Mouse (Mus musculus): Measurements from ENCODE around the gene Mob2. TPM values are rescaled to one million over a fixed set of nuclear protein-coding genes. Genes with fewer than 3 reads are reported as not detected.
A peak's percentile ranks its signal among the peaks of the same experiment; 100 is the strongest.

Mob2 gene
- polyA plus RNA-seq, 1 experiment, result 19.0 TPM

GRCm38 (mm10) chr7:142077138-142077537 lies 16.3 kb upstream of the Mob2 start:
- TF ChIP-seq EP300 (IDR thresholded peaks at IDR 0.05; ENCODE audit: insufficient read depth, low read depth, low read length) (no peak), POLR2A (IDR thresholded peaks at IDR 0.05; ENCODE audit: insufficient read depth, low read length) (no peak), CTCF (IDR thresholded peaks at IDR 0.05; ENCODE audit: low read depth, low read length) (no peak)
- Histone ChIP-seq H3K27me3 (ENCODE audit: control insufficient read depth, insufficient read depth, low read length, poor library complexity, severe bottlenecking) (0 out of 2 replicates have a peak, but pooled peaks cover 1% of the 10 kb centered on the region), H3K27ac (ENCODE audit: insufficient read depth, low read length) (no peak overlapping the region), H3K4me3 (ENCODE audit: low read depth, low read length) (no peak overlapping the region), H3K9ac (ENCODE audit: low read depth, poor library complexity, severe bottlenecking) (no peak overlapping the region), H3K9me3 (replicated peaks; ENCODE audit: control insufficient read depth, insufficient read depth, low read length, poor library complexity, severe bottlenecking) (no peaks in the 10 kb centered on the region), H3K36me3 (ENCODE audit: control insufficient read depth, insufficient read depth, low read length, poor library complexity, severe bottlenecking) (no peaks in the 10 kb centered on the region), H3K4me1 (ENCODE audit: control insufficient read depth, insufficient read depth, low read length) (no peaks in the 10 kb centered on the region)

DNA sequence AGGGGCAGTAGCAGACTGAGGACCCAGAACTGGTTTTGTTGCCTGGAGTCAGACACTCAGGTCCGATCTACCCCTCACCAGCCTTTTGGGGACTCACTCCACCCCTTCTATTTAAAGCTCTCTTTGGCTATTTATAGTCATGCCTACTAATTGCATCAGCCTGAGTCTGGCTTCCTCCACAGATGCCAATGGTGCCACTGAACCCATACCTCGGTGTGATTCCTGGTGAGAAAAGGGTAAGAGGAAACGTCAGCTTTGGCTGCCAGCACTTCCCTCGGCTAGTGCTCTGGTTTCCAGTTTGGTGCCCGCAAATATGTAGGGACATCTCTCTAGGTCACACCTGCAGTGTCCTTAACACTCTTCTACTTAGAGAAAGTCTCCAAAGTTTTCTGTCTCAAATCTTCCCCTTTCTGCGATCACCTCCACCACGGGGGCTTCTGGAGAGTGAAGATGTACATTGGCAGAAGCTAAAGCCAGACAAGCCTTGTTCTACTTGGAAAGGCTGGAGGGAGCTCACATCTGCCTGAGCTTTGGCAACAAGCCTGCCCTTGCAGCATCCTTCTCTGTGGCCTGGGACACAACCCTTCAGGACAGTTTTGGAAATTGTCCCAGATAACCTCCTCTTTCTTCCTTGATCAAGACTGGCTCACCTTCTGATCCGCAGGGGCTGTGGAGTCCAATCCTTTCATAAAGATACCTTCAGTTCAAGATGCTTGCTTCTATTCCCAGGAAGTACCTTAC lies 13.5 kb upstream of the Mob2 start:
- peaks cover 2% of the 10 kb centered on the region for H3K4me1 ChIP-seq (ENCODE audit: control insufficient read depth, insufficient read depth, low read length)
- no peaks in the 10 kb centered on the region for H3K9me3 ChIP-seq (replicated peaks; ENCODE audit: control insufficient read depth, insufficient read depth, low read length, poor library complexity, severe bottlenecking)
- no peak overlapping the region for H3K4me3 ChIP-seq (ENCODE audit: low read depth, low read length)
- no peaks in the 10 kb centered on the region for H3K27me3 ChIP-seq (ENCODE audit: control insufficient read depth, insufficient read depth, low read length, poor library complexity, severe bottlenecking)
- no peak overlapping the region for H3K27ac ChIP-seq (ENCODE audit: insufficient read depth, low read length)
- TF ChIP-seq POLR2A (IDR thresholded peaks at IDR 0.05; ENCODE audit: insufficient read depth, low read length) (no peak), CTCF (IDR thresholded peaks at IDR 0.05; ENCODE audit: low read depth, low read length) (no peak), EP300 (IDR thresholded peaks at IDR 0.05; ENCODE audit: insufficient read depth, low read depth, low read length) (no peak)
- H3K36me3 ChIP-seq (ENCODE audit: control insufficient read depth, insufficient read depth, low read length, poor library complexity, severe bottlenecking), result no peaks in the 10 kb centered on the region
- H3K9ac ChIP-seq (ENCODE audit: low read depth, poor library complexity, severe bottlenecking), result no peak overlapping the region

GRCm38 (mm10) chr7:142071717-142072116 lies 10.9 kb upstream of the Mob2 start:
- Histone ChIP-seq H3K9me3 (replicated peaks; ENCODE audit: control insufficient read depth, insufficient read depth, low read length, poor library complexity, severe bottlenecking) (no peaks in the 10 kb centered on the region), H3K4me3 (ENCODE audit: low read depth, low read length) (no peak overlapping the region), H3K36me3 (ENCODE audit: control insufficient read depth, insufficient read depth, low read length, poor library complexity, severe bottlenecking) (no peaks in the 10 kb centered on the region), H3K9ac (ENCODE audit: low read depth, poor library complexity, severe bottlenecking) (no peak overlapping the region), H3K4me1 (ENCODE audit: control insufficient read depth, insufficient read depth, low read length) (peaks cover 2% of the 10 kb centered on the region), H3K27me3 (ENCODE audit: control insufficient read depth, insufficient read depth, low read length, poor library complexity, severe bottlenecking) (no peaks in the 10 kb centered on the region), H3K27ac (ENCODE audit: insufficient read depth, low read length) (no peak overlapping the region)
- TF ChIP-seq CTCF (IDR thresholded peaks at IDR 0.05; ENCODE audit: low read depth, low read length), result no peak
- TF ChIP-seq POLR2A (IDR thresholded peaks at IDR 0.05; ENCODE audit: insufficient read depth, low read length), result no peak
- TF ChIP-seq EP300 (IDR thresholded peaks at IDR 0.05; ENCODE audit: insufficient read depth, low read depth, low read length), result no peak

GRCm38 (mm10) chr7:142071212-142071578 lies 10.3 kb upstream of the Mob2 start:
- no peak overlapping the region for H3K9ac ChIP-seq (ENCODE audit: low read depth, poor library complexity, severe bottlenecking)
- H3K9me3 ChIP-seq (replicated peaks; ENCODE audit: control insufficient read depth, insufficient read depth, low read length, poor library complexity, severe bottlenecking), result no peaks in the 10 kb centered on the region
- no peaks in the 10 kb centered on the region for H3K36me3 ChIP-seq (ENCODE audit: control insufficient read depth, insufficient read depth, low read length, poor library complexity, severe bottlenecking)
- H3K4me3 ChIP-seq (ENCODE audit: low read depth, low read length), result 0 out of 2 replicates have a peak overlapping the region, but pooled peaks have one; percentile 32
- no peaks in the 10 kb centered on the region for H3K27me3 ChIP-seq (ENCODE audit: control insufficient read depth, insufficient read depth, low read length, poor library complexity, severe bottlenecking)
- peaks cover 2% of the 10 kb centered on the region for H3K4me1 ChIP-seq (ENCODE audit: control insufficient read depth, insufficient read depth, low read length)
- no peak for TF ChIP-seq EP300 (IDR thresholded peaks at IDR 0.05; ENCODE audit: insufficient read depth, low read depth, low read length)
- TF ChIP-seq CTCF (IDR thresholded peaks at IDR 0.05; ENCODE audit: low read depth, low read length), result no peak
- TF ChIP-seq POLR2A (IDR thresholded peaks at IDR 0.05; ENCODE audit: insufficient read depth, low read length), result no peak
- no peak overlapping the region for H3K27ac ChIP-seq (ENCODE audit: insufficient read depth, low read length)

DNA sequence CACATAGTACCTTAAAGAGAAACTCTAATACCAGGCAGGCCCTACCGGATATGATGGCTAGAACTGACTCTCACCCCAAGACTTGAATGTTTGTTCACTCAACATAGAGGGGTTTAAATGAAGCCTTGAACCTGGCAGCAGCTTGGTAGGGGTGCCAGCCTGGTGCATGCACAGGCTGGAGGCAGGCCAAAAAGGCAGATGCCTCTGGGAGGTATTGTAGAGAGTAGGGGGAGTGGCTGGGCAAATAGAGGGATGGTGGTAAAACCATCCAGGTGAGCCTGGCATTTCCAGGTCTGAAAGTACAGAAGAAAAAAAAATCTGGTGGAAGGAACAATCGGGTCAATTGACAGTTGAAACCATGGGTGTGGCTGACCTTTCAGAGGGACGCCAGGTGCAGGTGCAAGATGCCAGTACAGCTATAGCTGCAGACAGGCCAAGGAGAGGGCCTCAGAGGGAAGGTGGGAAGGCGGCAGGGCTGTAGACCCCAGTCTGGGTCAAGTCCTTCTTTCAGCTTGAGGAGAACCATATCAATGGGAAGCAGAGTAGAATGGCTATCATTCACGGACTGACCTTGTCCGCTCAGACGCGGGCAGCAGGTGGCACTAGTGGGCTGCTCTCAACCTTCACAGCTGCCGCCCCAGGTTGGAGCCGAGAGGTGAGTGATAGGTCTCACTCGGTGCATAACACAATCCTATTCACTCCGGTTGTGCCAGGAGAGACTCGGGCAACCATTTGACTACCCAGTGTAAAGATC lies 9.8 kb upstream of the Mob2 start:
- H3K27me3 ChIP-seq (ENCODE audit: control insufficient read depth, insufficient read depth, low read length, poor library complexity, severe bottlenecking), result no peaks in the 10 kb centered on the region
- TF ChIP-seq CTCF (IDR thresholded peaks at IDR 0.05; ENCODE audit: low read depth, low read length) (peak; percentile 73), EP300 (IDR thresholded peaks at IDR 0.05; ENCODE audit: insufficient read depth, low read depth, low read length) (no peak)
- peaks cover 2% of the 10 kb centered on the region for H3K4me1 ChIP-seq (ENCODE audit: control insufficient read depth, insufficient read depth, low read length)
- H3K36me3 ChIP-seq (ENCODE audit: control insufficient read depth, insufficient read depth, low read length, poor library complexity, severe bottlenecking), result no peaks in the 10 kb centered on the region
- no peak overlapping the region for H3K27ac ChIP-seq (ENCODE audit: insufficient read depth, low read length)
- no peaks in the 10 kb centered on the region for H3K9me3 ChIP-seq (replicated peaks; ENCODE audit: control insufficient read depth, insufficient read depth, low read length, poor library complexity, severe bottlenecking)
- H3K9ac ChIP-seq (ENCODE audit: low read depth, poor library complexity, severe bottlenecking), result no peak overlapping the region
- 0 out of 2 replicates have a peak overlapping the region, but pooled peaks have one; percentile 32 for H3K4me3 ChIP-seq (ENCODE audit: low read depth, low read length)

GRCm38 (mm10) chr7:142068429-142068828 lies 7.6 kb upstream of the Mob2 start:
- TF ChIP-seq POLR2A (IDR thresholded peaks at IDR 0.05; ENCODE audit: insufficient read depth, low read length) (no peak), CTCF (IDR thresholded peaks at IDR 0.05; ENCODE audit: low read depth, low read length) (no peak), EP300 (IDR thresholded peaks at IDR 0.05; ENCODE audit: insufficient read depth, low read depth, low read length) (no peak)
- H3K4me3 ChIP-seq (ENCODE audit: low read depth, low read length), result no peak overlapping the region
- H3K9ac ChIP-seq (ENCODE audit: low read depth, poor library complexity, severe bottlenecking), result no peak overlapping the region

More at GRCm38 (mm10) chr7:142068429-142068828, 7.6 kb upstream of the Mob2 start:
- no peaks in the 10 kb centered on the region for H3K27me3 ChIP-seq (ENCODE audit: control insufficient read depth, insufficient read depth, low read length, poor library complexity, severe bottlenecking)
- H3K36me3 ChIP-seq (ENCODE audit: control insufficient read depth, insufficient read depth, low read length, poor library complexity, severe bottlenecking), result no peaks in the 10 kb centered on the region
- H3K27ac ChIP-seq (ENCODE audit: insufficient read depth, low read length), result no peak overlapping the region
- peaks cover 2% of the 10 kb centered on the region for H3K4me1 ChIP-seq (ENCODE audit: control insufficient read depth, insufficient read depth, low read length)
- no peaks in the 10 kb centered on the region for H3K9me3 ChIP-seq (replicated peaks; ENCODE audit: control insufficient read depth, insufficient read depth, low read length, poor library complexity, severe bottlenecking)
